Mouse (Mus musculus) mouse embryonic stem cell (cell line): ENCODE data around the gene Clcn3.

Experiments used
- in situ Hi-C, 2 experiments: fragments of 300-500 bp; cut with MboI; formaldehyde crosslinking; loops; 1 replicate in 1 of 2; 3 replicates in 1 of 2; pipeline ENCODE4 v1.14.3; 2019 to 2020; ENCODE audit warnings: low sequenced_read_pairs in 2 of 2, low pct_unique_long_range_greater_than_20kb in 1 of 2, mixed read lengths in 1 of 2; ENCODE audit not compliant: unreplicated experiment in 1 of 2

Gene Clcn3

GRCm38 (mm10) chr8:60956847-60957246 is 26.3 kb downstream of the Clcn3 start:
- in situ Hi-C loops: no loop called here

GRCm38 (mm10) chr8:60954281-60955014 is 28.7 kb downstream of the Clcn3 start:
- in situ Hi-C loops: no loop called here

DNA sequence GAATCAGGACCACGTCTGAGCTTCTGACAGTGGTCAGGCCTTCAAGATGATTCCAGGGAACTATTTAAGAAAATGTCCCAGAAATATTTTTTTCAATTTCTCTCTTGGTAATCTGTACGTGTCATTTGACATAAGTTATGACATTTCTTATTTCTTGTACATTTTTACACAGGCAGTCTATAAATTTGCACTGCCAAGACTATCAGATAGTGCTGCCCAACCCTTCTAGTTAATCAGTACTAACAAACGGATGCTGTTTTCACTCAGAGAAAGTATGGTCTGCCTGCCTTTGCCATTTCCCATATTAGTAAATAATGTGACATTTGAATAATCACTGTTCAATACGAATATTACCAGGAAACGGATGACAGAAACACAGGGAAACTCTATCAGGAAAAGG is 30.3 kb downstream of the Clcn3 start:
- in situ Hi-C loops: no loop called here

- in situ Hi-C loops: no loop called here
Measured at GRCm38 (mm10) chr8:60951757-60952156, 31.3 kb downstream of the Clcn3 start.

DNA sequence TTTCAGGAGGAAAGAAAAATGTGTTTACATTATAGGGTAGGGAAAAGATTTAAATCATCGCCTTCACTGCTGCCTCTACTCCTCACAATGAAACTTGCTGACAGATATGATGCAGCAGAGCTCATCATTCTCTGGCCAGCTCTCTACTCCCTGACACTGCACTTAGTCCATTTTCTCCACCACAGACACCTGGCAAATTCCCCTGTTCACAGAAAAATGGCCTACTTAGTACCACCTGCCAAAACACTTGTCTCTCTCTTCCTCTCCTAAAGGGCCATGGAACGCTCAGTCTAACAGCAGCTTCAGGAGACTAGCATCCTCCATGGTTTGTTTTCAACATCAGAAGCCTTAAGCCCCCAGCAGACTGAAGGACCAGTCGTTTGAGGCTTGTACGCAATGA is 31.8 kb downstream of the Clcn3 start:
- in situ Hi-C loops: no loop called here

- in situ Hi-C loops: no loop called here
Measured at GRCm38 (mm10) chr8:60949859-60950258, 33.2 kb downstream of the Clcn3 start.

DNA sequence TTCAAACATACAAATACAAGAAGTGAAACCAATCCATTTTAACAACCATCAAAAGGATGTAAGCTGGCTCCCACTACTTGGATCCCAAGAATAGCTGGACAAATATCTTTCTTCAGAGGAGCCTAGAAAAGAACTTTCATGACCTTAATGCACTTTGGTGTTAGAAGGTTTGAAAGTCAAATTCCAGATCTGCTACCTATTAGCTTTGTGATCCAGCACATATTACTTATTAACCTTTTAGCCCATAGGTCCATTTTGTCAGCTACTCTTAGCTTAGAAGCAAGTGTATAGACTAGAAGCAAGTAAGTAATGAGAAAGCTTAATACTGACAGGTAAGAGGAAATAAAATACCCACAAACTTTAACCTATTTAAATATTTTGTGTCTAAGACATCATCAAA is 35.6 kb downstream of the Clcn3 start:
- in situ Hi-C loops: no loop called here

GRCm38 (mm10) chr8:60942867-60943266 is 40.2 kb downstream of the Clcn3 start:
- in situ Hi-C loops: no loop called here

DNA sequence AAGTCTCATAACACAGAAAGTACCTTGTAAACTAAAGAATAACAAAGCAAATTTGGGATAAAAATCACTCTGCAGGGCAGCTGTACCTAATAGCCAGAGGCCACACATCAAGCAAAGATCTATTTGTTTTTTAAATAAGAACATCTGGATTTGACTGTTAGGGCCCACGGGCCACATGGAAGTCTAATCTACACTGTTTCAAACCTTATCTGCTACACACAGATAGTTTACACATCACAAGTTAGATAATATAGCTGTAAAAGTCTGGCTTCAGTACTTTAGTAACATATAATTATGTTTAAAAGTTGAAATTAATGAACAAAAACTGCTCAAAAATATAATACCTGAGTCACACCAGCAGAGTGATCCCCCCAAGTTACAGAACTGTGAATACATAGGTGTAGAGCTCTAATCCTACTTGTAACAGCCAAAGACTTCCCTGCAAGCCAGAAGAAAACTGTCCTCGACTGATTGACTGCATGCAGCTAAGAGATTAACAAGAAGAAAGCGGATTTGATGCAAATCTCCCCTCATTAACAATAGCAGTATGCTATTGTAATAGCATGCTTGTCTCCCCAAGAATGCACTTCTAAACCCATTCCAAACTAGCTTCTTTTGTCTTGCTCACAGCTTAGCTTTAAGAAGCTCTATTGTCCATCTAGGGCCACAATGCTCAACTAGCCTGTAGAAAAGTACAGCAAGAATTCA is 44.2 kb downstream of the Clcn3 start:
- in situ Hi-C loops: no loop called here

GRCm38 (mm10) chr8:60933617-60934016 is 49.5 kb downstream of the Clcn3 start:
- in situ Hi-C loops: no loop called here

DNA sequence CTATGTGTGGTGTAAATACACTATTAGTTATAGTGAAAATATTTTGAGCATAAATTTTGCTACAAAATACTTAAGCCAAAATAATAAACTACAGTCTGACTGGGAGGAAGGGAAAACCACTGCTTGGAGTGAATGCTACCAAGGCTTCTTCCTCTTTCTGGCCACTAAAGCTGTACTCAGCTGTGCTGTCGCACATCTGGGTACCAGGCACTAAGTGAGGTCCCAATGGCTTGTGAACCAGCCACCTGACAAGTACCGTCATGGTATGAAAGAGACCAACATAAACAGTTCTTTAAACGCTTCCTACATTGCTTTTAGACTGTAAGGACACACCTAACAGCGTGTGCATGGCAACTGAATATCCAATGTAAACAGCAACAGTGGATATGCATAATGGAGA is 62.9 kb downstream of the Clcn3 start:
- in situ Hi-C loops: no loop called here

GRCm38 (mm10) chr8:60919069-60919468 is 64.0 kb downstream of the Clcn3 start:
- in situ Hi-C loops: no loop called here

DNA sequence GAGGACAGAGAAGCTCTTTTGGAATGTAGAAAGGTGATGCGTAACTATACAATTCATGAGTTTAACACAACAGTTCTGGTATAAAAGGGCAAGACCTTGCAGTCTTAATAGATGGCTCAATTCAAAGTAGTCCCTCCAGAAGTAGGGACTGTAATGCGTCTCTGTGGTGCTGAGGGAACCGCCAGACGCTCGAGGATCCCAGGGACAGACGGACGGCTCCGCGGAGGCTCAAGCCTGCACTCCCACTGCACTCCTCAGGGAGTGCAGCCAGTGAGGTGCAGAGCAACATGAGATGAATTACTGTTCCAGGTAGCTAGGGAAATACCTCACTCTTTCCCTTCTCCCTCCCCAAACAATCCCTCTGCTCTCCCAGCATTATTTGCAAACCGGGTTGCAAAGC is 70.5 kb downstream of the Clcn3 start:
- in situ Hi-C loops: no loop called here

DNA sequence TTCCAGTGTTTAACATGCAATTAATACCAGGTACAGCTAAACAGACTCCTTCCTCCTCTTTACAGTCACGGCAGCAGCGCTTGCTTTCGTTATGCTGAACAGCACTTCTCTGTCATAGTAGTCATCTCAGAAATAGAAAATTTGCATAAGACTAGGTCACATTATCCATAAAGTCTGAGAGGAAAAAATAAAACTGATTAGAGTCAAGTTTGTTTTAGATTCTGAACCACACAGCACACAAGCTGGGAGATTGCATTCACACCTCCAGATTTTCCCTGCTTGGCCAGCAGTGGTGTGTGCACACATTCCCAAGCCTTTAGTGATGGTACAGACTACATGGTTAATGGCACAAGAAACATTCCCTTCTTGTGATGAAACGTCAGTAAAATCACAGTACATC is 71.0 kb downstream of the Clcn3 start:
- in situ Hi-C loops: no loop called here

GRCm38 (mm10) chr8:60900147-60900546 is 83.0 kb downstream of the Clcn3 start:
- in situ Hi-C loops: no loop called here

- in situ Hi-C loops: no loop called here
Measured at GRCm38 (mm10) chr8:60895878-60896277, 87.2 kb downstream of the Clcn3 start.

DNA sequence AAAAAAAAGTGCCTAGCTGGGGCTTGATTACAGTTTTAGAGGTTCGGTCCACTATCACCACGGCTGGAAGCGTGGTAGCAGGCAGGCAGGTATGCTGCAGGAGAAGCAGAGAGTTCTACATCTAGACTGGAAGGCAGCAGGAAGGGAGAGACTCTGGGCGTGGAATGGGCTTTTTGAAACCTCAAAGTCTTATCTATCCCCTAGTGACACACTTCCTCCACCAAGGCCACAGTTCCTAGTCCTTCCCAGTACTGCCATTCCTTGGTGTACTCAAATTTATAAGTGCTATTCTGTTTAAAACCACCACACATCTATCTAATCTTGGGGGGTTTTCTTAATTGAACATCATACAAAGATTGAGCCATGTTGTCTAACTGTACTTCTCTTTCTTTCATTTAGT is 91.3 kb downstream of the Clcn3 start:
- in situ Hi-C loops: no loop called here

DNA sequence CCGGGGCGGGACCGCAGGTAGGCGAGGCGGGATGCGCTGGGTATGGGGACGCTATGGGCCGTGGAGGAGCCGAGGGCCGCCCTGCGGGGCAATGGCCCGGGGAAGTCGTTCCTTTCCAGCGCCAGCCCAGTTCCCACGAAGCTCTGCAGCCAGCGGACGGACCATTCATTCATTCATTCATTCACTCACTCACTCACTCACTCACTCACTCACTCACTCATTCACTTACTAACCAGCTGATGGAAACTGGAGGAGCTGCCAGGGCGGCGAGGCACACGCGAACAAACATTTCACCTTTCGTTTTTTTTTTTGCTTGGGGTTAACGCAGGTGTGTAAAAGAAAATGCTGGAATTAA is 92.6 kb downstream of the Clcn3 start:
- in situ Hi-C loops: no loop called here

DNA sequence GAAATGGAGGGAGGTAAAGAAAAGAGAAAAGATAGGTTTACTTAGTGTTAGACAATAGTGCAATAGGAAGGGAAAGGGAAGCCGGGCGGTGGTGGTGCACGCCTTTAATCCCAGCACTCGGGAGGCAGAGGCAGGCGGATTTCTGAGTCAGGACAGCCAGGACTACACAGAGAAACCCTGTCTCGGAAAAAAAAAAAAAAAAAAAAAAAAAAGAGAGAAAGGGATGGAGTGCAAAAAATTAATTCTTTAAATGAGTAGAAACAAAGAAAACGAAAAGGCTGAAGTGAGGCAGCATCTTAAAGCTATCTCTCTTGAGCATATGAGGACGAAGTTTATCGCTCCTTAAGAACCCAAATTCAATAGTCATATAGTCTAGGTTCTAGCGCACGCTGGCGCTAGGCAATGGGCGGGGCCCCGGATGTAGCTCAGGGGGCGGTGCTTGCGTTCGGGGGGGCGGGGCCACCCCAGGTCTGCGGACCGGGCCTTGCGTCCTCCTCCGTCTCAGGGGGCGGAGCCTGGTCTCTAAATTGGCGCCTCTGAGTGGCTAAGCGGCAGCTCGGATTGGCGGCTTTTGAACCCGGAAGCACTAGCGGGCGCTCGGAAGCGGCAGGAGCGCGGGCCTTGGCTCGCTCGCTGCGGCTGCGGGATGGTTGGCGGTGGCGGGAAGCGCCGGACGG is 93.1 kb downstream of the Clcn3 start, which contains the start of gene Hpf1:
Hpf1 (plus strand) TSS at position 576 of the 677 bp plus-strand sequence.
- in situ Hi-C loops: no loop called here
